Mouse (Mus musculus) brain, embryonic 14.5 days (tissue): ENCODE data around the gene Sec24b. TPM values are rescaled to one million over a fixed set of nuclear protein-coding genes. Genes with fewer than 3 reads are reported as not detected.

Experiments used
- DNase-seq: peaks from one replicate; pipeline ENCODE4 v3.0.0-alpha.2; 2011; ENCODE audit warnings: low read depth
- CTCF ChIP-seq: fragments of 200-500 bp; IDR thresholded peaks from 2 replicates; pipeline ENCODE4 v1.5.1; 2012; ENCODE audit warnings: inconsistent platforms, mild to moderate bottlenecking, moderate library complexity, borderline replicate concordance; ENCODE audit not compliant: insufficient read depth, insufficient read length; ENCODE audit errors: extremely low read depth
- POLR2A ChIP-seq: fragments of 200-500 bp; IDR thresholded peaks from 2 replicates; pipeline ENCODE4 v1.6.1; 2012; ENCODE audit warnings: mild to moderate bottlenecking, inconsistent platforms, borderline replicate concordance; ENCODE audit not compliant: poor library complexity, insufficient read depth, insufficient read length, severe bottlenecking; ENCODE audit errors: extremely low read depth
- polyA plus RNA-seq: library from polyadenylated mRNA; depleted of rRNA; stranded (reverse); fragments of >200 nt; gene quantifications from 2 replicates; pipeline ENCODE4 v1.2.3, GENCODE M21; 2012

Sec24b gene
- polyA plus RNA-seq, 1 experiment = 82.0 TPM

GRCm38 (mm10) chr3:130079794-130080193 lies 18.4 kb upstream of the Sec24b start:
- TF ChIP-seq CTCF (peak; percentile 68; the same call in 1 of the 2 replicates), POLR2A (no peak)
- DNase-seq = peak; percentile 91

- no peak for DNase-seq
- no peak for TF ChIP-seq POLR2A
- TF ChIP-seq CTCF = no peak
Measured at GRCm38 (mm10) chr3:130077291-130077690, 15.9 kb upstream of the Sec24b start.

GRCm38 (mm10) chr3:130075746-130076145 lies 14.4 kb upstream of the Sec24b start:
- no peak for DNase-seq

GRCm38 (mm10) chr3:130073085-130073484 lies 11.7 kb upstream of the Sec24b start:
- TF ChIP-seq POLR2A = no peak
- TF ChIP-seq CTCF = no peak
- DNase-seq = no peak

More at GRCm38 (mm10) chr3:130075746-130076145, 14.4 kb upstream of the Sec24b start:
- TF ChIP-seq POLR2A (no peak), CTCF (no peak)

GRCm38 (mm10) chr3:130071918-130072317 lies 10.6 kb upstream of the Sec24b start:
- DNase-seq = no peak
- TF ChIP-seq POLR2A (no peak), CTCF (no peak)

GRCm38 (mm10) chr3:130060396-130061029 lies 840 bp downstream of the Sec24b start:
- TF ChIP-seq CTCF (peak; percentile 84), POLR2A (peak; percentile 89)
- peak; percentile 95 for DNase-seq

- TF ChIP-seq CTCF = no peak
- peak; percentile 53 for DNase-seq
Measured at GRCm38 (mm10) chr3:130059805-130060395, 1.5 kb downstream of the Sec24b start.

GRCm38 (mm10) chr3:130058488-130058887 lies 2.9 kb downstream of the Sec24b start:
- TF ChIP-seq POLR2A (no peak), CTCF (no peak)
- no peak for DNase-seq

GRCm38 (mm10) chr3:130057569-130058345 lies 3.6 kb downstream of the Sec24b start:
- DNase-seq = no peak
- TF ChIP-seq POLR2A = no peak
- TF ChIP-seq CTCF = no peak

- TF ChIP-seq CTCF (no peak), POLR2A (no peak)
- DNase-seq = no peak
Measured at GRCm38 (mm10) chr3:130055416-130056385, 5.7 kb downstream of the Sec24b start.
